Mouse (Mus musculus): ENCODE results near the gene Tex33. TPM values are rescaled to one million over a fixed set of nuclear protein-coding genes. Genes with fewer than 3 reads are reported as not detected.
"Not testable (repeated sequence)": the region's sequence is repeated elsewhere in the genome, so short reads cannot be mapped to it uniquely, and the experiment has no call there.

The Tex33 gene
- polyA plus RNA-seq, 1 experiment = not detected

DNA sequence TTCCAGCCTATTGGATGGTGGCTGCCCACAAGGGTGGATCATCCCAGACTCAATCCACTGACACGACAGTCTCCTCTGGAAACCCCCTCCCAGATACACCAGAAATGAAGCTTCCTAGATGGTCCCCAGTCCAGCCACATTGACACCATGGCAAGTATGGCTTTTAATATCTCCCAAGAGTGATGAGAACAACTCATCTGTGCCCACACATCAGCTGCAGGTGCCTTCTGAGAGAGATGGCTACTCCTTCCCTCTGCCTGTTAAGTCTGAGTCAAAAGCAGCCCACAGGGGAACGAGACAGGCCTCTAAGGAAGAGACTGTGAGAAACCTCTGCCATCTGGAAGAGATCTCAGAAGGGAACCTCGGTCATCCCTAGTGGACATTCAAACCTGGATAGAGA lies 27.9 kb downstream of the Tex33 start:
- no peak overlapping the region for H3K27ac ChIP-seq (ENCODE audit: insufficient read depth, low read length)
- no peak for TF ChIP-seq CTCF (IDR thresholded peaks at IDR 0.05; ENCODE audit: extremely low read depth, insufficient read depth, low read length)
- no peak for TF ChIP-seq POLR2A (IDR thresholded peaks at IDR 0.05; ENCODE audit: extremely low read depth, insufficient read depth, low read length)

DNA sequence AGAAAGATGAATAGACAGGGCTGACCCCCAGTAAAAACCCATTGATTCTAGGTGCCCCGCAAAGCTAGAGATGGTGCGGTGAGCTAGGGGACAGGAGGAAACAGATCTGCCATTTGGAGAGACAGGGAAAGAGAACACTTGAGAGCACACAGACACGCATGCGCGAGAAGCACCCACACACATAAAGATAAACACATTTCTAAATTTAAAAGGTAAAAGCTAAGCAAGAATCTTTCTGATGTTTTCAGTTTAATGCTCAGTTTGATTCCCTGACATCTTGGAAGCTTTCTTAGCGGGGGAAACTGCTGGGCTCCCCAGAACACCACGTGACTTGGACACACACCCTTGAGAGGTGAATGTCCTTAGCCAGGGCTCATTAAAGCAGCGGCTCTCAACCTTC lies 28.8 kb downstream of the Tex33 start:
- Histone ChIP-seq H3K4me3 (ENCODE audit: insufficient read depth, low read length) (no peak overlapping the region), H3K4me1 (ENCODE audit: control insufficient read depth, insufficient read depth, low read length) (no peaks in the 10 kb centered on the region; the same call in 1 of the 2 replicates), H3K27ac (ENCODE audit: insufficient read depth, low read length) (0 out of 2 replicates have a peak overlapping the region, but pooled peaks have one; percentile 6)
- no peak for TF ChIP-seq CTCF (IDR thresholded peaks at IDR 0.05; ENCODE audit: extremely low read depth, insufficient read depth, low read length)
- TF ChIP-seq POLR2A (IDR thresholded peaks at IDR 0.05; ENCODE audit: extremely low read depth, insufficient read depth, low read length) = peak; percentile 47; the same call in 1 of the 2 replicates

More for the DNA sequence above, 27.9 kb downstream of the Tex33 start:
- H3K4me3 ChIP-seq (ENCODE audit: insufficient read depth, low read length) = no peak overlapping the region
- no peaks in the 10 kb centered on the region; the same call in 1 of the 2 replicates for H3K4me1 ChIP-seq (ENCODE audit: control insufficient read depth, insufficient read depth, low read length)

DNA sequence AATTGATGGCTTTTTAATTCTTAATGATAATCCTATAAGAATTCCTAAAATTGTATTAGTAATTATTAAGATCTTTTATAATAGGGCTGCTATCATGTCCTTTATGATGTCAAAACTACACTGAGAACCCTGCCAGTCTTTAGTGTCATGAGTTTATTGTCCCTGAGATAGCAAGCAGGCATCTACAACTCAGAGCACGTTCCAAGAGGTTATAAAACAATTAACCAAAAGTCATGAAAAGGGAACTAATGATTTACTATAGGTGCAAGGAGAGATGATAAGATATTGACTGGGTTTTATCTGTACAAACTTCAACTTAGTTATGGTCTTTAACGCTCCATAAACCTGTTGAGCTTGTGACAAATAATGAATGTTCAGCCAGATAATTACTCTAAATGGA lies 29.8 kb downstream of the Tex33 start:
- Histone ChIP-seq H3K27ac (ENCODE audit: insufficient read depth, low read length) (no peak overlapping the region), H3K4me1 (ENCODE audit: control insufficient read depth, insufficient read depth, low read length) (no peaks in the 10 kb centered on the region; the same call in 1 of the 2 replicates), H3K4me3 (ENCODE audit: insufficient read depth, low read length) (no peak overlapping the region)
- no peak for TF ChIP-seq CTCF (IDR thresholded peaks at IDR 0.05; ENCODE audit: extremely low read depth, insufficient read depth, low read length)
- TF ChIP-seq POLR2A (IDR thresholded peaks at IDR 0.05; ENCODE audit: extremely low read depth, insufficient read depth, low read length) = no peak

DNA sequence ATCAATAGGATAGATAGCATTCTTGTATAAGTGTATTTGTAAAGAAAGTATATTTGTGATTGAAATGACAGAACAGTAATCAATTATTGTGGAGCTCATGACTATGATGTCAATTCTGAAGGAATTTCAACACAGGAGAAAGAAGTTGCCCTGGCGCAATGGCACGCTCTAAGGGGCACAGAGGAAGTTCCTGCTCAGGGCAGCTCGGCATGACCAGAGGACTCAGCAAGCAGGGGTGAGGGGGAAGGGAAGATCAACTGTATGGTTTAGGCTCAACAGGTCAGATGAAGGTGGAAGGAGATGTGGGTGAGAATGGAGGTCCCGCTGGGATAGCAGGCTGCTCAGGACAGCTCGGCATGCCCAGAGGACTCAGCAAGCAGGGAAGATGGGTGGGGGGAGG lies 40.2 kb downstream of the Tex33 start:
- TF ChIP-seq CTCF (IDR thresholded peaks at IDR 0.05; ENCODE audit: extremely low read depth, insufficient read depth, low read length) = no peak
- TF ChIP-seq POLR2A (IDR thresholded peaks at IDR 0.05; ENCODE audit: extremely low read depth, insufficient read depth, low read length) = no peak
- no peak overlapping the region for H3K4me3 ChIP-seq (ENCODE audit: insufficient read depth, low read length)
- H3K27ac ChIP-seq (ENCODE audit: insufficient read depth, low read length) = no peak overlapping the region
- H3K4me1 ChIP-seq (ENCODE audit: control insufficient read depth, insufficient read depth, low read length) = no peaks in the 10 kb centered on the region

DNA sequence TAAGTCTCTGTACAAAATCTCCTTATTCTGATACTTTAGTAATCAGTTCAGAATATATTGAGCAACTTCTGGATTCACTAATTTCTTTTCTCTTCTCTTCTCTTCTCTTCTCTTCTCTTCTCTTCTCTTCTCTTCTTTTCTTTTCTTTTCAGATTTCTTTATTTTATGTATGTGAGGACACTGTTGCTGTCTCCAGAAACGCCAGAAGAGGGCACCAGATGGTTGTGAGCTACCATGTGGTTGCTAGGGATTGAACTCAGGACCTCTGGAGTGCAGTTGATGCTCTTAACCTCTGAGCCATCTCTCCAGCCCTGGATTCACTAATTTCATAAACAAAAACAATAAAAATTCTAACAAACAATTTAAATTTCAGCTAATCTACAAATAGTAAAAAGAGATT lies 40.8 kb downstream of the Tex33 start:
- TF ChIP-seq CTCF (IDR thresholded peaks at IDR 0.05; ENCODE audit: extremely low read depth, insufficient read depth, low read length) = peak; percentile 70
- no peak for TF ChIP-seq POLR2A (IDR thresholded peaks at IDR 0.05; ENCODE audit: extremely low read depth, insufficient read depth, low read length)
- no peak overlapping the region for H3K27ac ChIP-seq (ENCODE audit: insufficient read depth, low read length)
- no peak overlapping the region for H3K4me3 ChIP-seq (ENCODE audit: insufficient read depth, low read length)
- no peaks in the 10 kb centered on the region for H3K4me1 ChIP-seq (ENCODE audit: control insufficient read depth, insufficient read depth, low read length)

DNA sequence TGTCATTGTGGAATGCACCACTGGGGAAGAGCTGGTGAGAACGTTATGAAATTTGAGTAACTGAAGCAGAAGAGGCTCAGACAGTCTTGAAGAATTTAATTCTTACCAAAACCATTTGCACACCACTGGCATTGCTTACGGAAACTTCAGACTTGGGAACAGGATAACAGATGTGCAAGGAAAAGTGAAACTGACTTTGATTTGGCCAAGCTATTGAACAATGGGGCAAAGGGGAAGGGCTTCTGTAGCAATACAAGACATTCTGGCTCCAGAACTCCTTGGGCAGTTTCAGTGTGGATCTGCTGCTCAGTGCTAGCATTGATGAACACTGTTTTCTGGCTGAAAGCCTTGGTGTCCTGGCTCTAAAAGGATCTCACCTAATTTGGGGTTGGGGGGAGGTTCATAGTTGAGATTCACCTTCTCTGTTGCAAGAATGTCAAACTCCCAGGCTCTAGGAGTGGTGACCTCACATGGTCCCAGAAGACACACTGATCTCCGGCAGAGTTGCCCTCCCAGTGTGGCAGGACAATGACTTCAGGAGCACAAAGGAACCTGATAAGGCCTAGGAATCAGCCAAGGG lies 44.0 kb downstream of the Tex33 start:
- TF ChIP-seq CTCF (IDR thresholded peaks at IDR 0.05; ENCODE audit: extremely low read depth, insufficient read depth, low read length) (no peak), POLR2A (IDR thresholded peaks at IDR 0.05; ENCODE audit: extremely low read depth, insufficient read depth, low read length) (no peak)
- no peaks in the 10 kb centered on the region for H3K4me1 ChIP-seq (ENCODE audit: control insufficient read depth, insufficient read depth, low read length)

DNA sequence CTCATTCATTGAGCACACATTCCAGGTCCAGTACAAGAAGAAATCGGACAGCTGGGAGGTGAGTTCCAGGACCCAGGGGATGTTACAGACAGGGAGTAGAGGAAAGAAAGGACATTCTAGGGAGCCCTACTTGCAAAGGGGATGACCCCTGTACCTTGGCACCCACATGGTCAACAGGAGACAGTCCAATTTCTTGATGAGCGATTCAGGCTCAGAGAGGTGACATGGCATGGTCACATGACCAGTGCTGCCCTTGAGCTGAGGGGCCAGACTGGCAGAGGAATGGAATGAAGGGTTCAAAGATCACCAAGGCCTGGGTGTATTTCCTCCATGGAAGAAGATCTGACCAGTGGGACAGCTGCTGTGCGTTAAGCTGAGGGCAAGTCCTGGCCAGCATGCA lies 51.1 kb downstream of the Tex33 start:
- Histone ChIP-seq H3K4me3 (ENCODE audit: insufficient read depth, low read length) (no peak overlapping the region), H3K27ac (ENCODE audit: insufficient read depth, low read length) (no peak overlapping the region), H3K4me1 (ENCODE audit: control insufficient read depth, insufficient read depth, low read length) (no peaks in the 10 kb centered on the region)
- TF ChIP-seq CTCF (IDR thresholded peaks at IDR 0.05; ENCODE audit: extremely low read depth, insufficient read depth, low read length) (no peak), POLR2A (IDR thresholded peaks at IDR 0.05; ENCODE audit: extremely low read depth, insufficient read depth, low read length) (no peak)

More for the DNA sequence above, 44.0 kb downstream of the Tex33 start:
- H3K4me3 ChIP-seq (ENCODE audit: insufficient read depth, low read length) = no peak overlapping the region
- H3K27ac ChIP-seq (ENCODE audit: insufficient read depth, low read length) = no peak overlapping the region

DNA sequence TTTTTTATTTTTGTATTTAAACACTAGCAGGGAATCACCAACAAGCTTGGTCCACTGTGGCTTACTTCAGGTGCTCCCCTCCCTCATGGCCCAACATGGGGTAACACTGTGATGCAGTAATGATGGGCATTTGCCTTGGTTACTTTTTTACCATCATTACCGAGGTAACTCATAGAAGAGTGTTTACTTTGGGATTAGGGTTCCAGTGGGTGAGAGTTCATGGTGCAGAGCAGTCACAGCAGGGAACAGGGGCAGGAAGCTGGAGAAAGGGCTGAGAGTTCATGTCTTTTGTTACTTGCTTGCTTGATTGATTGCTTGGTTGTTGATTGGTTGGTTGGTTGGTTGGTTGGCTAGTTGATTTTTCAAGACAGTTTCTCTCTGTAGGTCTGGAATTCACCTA lies 52.0 kb downstream of the Tex33 start:
- no peak overlapping the region for H3K4me3 ChIP-seq (ENCODE audit: insufficient read depth, low read length)
- TF ChIP-seq CTCF (IDR thresholded peaks at IDR 0.05; ENCODE audit: extremely low read depth, insufficient read depth, low read length) = no peak
- no peak for TF ChIP-seq POLR2A (IDR thresholded peaks at IDR 0.05; ENCODE audit: extremely low read depth, insufficient read depth, low read length)
- H3K4me1 ChIP-seq (ENCODE audit: control insufficient read depth, insufficient read depth, low read length) = no peaks in the 10 kb centered on the region
- no peak overlapping the region for H3K27ac ChIP-seq (ENCODE audit: insufficient read depth, low read length)

DNA sequence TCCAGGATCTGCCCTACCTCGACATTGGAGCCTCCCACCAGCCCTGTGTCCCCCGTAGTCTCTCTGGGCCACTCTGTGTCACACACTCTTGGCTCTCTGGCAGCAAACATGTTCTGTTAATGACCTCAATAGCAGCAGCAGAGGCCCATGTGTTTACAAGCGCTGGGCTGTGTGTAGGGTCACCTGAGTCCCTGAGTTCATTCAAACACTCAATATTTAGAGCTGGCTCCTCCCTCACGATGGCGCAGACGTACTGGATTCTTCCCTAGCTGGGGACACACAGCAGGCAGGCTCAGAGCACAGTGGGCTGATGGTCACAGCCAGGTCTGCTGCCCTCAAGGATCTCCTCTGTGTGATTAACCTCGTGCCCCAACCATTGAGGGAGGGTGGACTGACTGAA lies 54.8 kb downstream of the Tex33 start:
- not testable (repeated sequence) for H3K4me3 ChIP-seq (ENCODE audit: insufficient read depth, low read length); H3K27ac ChIP-seq (ENCODE audit: insufficient read depth, low read length); H3K4me1 ChIP-seq (ENCODE audit: control insufficient read depth, insufficient read depth, low read length)

DNA sequence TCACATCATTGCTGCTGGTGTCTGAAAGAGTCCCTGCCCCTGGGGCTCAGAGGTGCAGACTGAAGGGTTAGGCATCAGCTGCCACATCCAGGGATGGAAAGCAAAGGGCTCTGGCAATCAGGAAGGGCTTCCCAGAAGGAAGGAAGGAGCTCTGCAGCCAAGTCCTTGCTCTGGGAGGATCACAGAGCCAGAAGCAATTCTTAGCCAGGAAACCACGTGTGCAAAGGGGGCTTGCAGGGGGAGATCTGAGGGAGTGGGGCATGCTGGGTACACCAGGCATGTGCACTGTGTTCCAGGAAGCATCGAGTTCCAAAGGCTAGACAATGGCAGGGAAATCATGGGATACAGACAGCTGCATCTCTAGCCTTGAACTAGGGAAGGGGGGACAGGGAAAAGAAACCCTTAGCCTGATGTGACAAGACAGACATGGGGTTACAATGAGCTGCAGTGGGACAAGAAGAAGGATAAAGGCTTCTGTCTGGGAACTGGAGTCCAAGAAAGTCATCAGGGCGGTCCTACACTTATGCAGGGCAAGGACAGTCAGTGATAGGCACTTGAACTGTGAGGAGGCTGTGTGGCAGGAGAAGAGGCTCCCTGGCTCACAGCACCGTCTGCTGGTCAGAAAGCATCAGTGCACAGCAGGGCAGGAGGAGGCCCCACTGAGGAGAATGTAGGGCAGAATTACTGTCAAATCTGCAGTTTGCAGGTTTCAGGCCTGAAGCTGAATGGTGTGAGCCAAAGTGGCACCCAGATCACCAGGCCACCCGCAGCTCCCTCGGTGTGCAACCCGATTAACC lies 55.9 kb downstream of the Tex33 start:
- TF ChIP-seq CTCF (IDR thresholded peaks at IDR 0.05; ENCODE audit: extremely low read depth, insufficient read depth, low read length) = peak; percentile 98
- not testable (repeated sequence) for H3K4me3 ChIP-seq (ENCODE audit: insufficient read depth, low read length); H3K4me1 ChIP-seq (ENCODE audit: control insufficient read depth, insufficient read depth, low read length); H3K27ac ChIP-seq (ENCODE audit: insufficient read depth, low read length)

Measured in cortical plate, adult 2 months (tissue).